Mouse (Mus musculus) myocyte (in vitro differentiated cells): ENCODE data around the gene Rngtt.

Experiments used
- POLR2A ChIP-seq: IDR thresholded peaks from one replicate; pipeline ENCODE4 v1.6.1; 2011; ENCODE audit warnings: low read depth, mild to moderate bottlenecking, control low read depth, moderate library complexity; ENCODE audit not compliant: insufficient read length
- POLR2AphosphoS2 ChIP-seq: IDR thresholded peaks from one replicate; pipeline ENCODE4 v1.6.1; 2011; ENCODE audit warnings: low read depth, control low read depth; ENCODE audit not compliant: insufficient read length

DNA sequence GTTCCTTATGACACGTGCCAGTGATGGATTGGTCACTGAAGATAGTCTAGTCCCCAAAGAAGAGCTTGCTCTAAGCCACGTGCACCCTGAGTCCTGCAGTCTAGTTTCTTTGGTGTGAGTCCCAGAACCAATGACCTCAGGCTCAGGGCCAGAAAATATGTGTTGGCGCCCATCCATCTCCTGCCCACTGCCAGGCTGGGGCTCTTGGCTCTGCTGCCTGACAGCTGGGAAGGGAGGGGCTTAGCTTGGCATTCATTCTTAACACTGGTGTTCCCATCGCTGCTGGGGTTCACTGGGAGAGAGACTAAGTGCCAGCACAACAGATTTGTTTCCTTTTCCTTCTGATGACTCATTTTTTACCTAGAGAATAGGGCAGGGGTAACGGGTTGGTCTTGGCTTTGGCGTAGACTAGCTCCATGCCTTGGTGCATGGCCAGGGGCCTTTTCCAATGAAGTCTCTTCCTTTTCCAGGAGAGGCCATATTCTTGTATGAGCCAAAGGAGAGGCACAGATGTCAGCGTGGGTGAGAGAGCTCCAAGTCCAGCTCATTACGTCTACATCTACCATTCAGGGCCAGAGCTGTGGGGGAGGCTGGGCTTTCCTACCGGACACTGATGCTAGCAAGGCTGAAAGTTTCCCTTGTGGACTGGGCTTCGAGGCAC is 214.5 kb downstream of the Rngtt start:
- no peak for TF ChIP-seq POLR2A
- TF ChIP-seq POLR2AphosphoS2 = no peak
